Mouse (Mus musculus): ENCODE results near the gene Atp8b2. TPM values are rescaled to one million over a fixed set of nuclear protein-coding genes. Genes with fewer than 3 reads are reported as not detected.

The Atp8b2 gene
- total and polyA plus RNA-seq, 3 experiments = 0.04 to 0.66 TPM; not detected in 1

GRCm38 (mm10) chr3:89962059-89962750, 1.1 kb downstream of the Atp8b2 start:
- peaks cover 45% of the 10 kb centered on the region for H3K27me3 ChIP-seq (ENCODE audit: insufficient read depth, low read length)
- ATAC-seq (ENCODE audit: extremely low read depth, insufficient number of reproducible peaks, low FRiP score, poor library complexity, severe bottlenecking) = no peak
- no peak overlapping the region for H3K4me3 ChIP-seq (ENCODE audit: low read depth, low read length)
- no peaks in the 10 kb centered on the region; the same call in 1 of the 2 replicates for H3K4me1 ChIP-seq (ENCODE audit: insufficient read depth, low read depth, low read length)
- TF ChIP-seq POLR2AphosphoS5 (IDR thresholded peaks at IDR 0.05; ENCODE audit: insufficient replicate concordance, low read depth, low read length) = no peak
- TF ChIP-seq GATA1 (IDR thresholded peaks at IDR 0.05; ENCODE audit: borderline replicate concordance, low read length) = no peak
- no peak for TF ChIP-seq TAL1 (conservative IDR thresholded peaks at IDR 0.05; ENCODE audit: low read depth, low read length)
- DNase-seq (ENCODE audit: low spot score) = no peak
- H3K9me3 ChIP-seq (replicated peaks) = no peaks in the 10 kb centered on the region
- no peaks in the 10 kb centered on the region for H3K36me3 ChIP-seq (replicated peaks)

DNA sequence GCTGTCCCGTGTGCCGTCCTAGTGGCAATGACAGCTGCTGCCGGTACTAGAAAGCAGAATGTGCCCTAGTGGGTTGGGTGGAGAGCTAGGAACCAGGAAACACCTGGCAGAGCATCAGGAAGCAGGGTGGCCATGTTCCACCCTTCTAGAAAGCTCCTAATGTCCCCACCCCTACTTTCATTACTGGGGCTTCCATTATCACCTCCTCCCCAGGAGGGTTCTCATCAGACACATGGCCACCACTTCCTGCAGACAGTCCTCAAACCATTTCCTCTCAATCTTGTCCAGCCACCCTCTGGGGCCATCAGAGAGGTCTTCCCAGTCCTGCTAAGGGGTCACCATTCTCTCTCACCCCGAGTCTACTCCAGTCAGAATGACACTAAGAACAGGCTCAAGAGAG, 1.9 kb downstream of the Atp8b2 start:
- Histone ChIP-seq H3K36me3 (replicated peaks) (no peaks in the 10 kb centered on the region), H3K4me1 (ENCODE audit: insufficient read depth, low read depth, low read length) (no peaks in the 10 kb centered on the region; the same call in 1 of the 2 replicates), H3K4me3 (ENCODE audit: low read depth, low read length) (no peak overlapping the region), H3K27me3 (ENCODE audit: insufficient read depth, low read length) (peaks cover 45% of the 10 kb centered on the region), H3K9me3 (replicated peaks) (no peaks in the 10 kb centered on the region)
- DNase-seq (ENCODE audit: low spot score) (no peak), ATAC-seq (ENCODE audit: extremely low read depth, insufficient number of reproducible peaks, low FRiP score, poor library complexity, severe bottlenecking) (no peak)
- TF ChIP-seq CTCF (IDR thresholded peaks at IDR 0.05; ENCODE audit: low read depth, low read length) = no peak
- TF ChIP-seq POLR2AphosphoS5 (IDR thresholded peaks at IDR 0.05; ENCODE audit: insufficient replicate concordance, low read depth, low read length) = no peak
- TF ChIP-seq GATA1 (IDR thresholded peaks at IDR 0.05; ENCODE audit: borderline replicate concordance, low read length) = no peak
- no peak for TF ChIP-seq TAL1 (conservative IDR thresholded peaks at IDR 0.05; ENCODE audit: low read depth, low read length)
- no peak for TF ChIP-seq GATA2 (IDR thresholded peaks at IDR 0.05; ENCODE audit: borderline replicate concordance, low read depth, low read length)

- Histone ChIP-seq H3K4me1 (ENCODE audit: insufficient read depth, low read depth, low read length) (no peaks in the 10 kb centered on the region; the same call in 1 of the 2 replicates), H3K9me3 (replicated peaks) (no peaks in the 10 kb centered on the region), H3K36me3 (replicated peaks) (no peaks in the 10 kb centered on the region), H3K4me3 (ENCODE audit: low read depth, low read length) (no peak overlapping the region), H3K27me3 (ENCODE audit: insufficient read depth, low read length) (peaks cover 49% of the 10 kb centered on the region)
- DNase-seq (ENCODE audit: low spot score) = no peak
- no peak for TF ChIP-seq CTCF (IDR thresholded peaks at IDR 0.05; ENCODE audit: low read depth, low read length)
- TF ChIP-seq TAL1 (conservative IDR thresholded peaks at IDR 0.05; ENCODE audit: low read depth, low read length) = no peak
- TF ChIP-seq GATA2 (IDR thresholded peaks at IDR 0.05; ENCODE audit: borderline replicate concordance, low read depth, low read length) = no peak
- no peak for TF ChIP-seq POLR2AphosphoS5 (IDR thresholded peaks at IDR 0.05; ENCODE audit: insufficient replicate concordance, low read depth, low read length)
- TF ChIP-seq GATA1 (IDR thresholded peaks at IDR 0.05; ENCODE audit: borderline replicate concordance, low read length) = no peak
- ATAC-seq (ENCODE audit: extremely low read depth, insufficient number of reproducible peaks, low FRiP score, poor library complexity, severe bottlenecking) = no peak
Measured at GRCm38 (mm10) chr3:89960469-89960868, 2.8 kb downstream of the Atp8b2 start.

DNA sequence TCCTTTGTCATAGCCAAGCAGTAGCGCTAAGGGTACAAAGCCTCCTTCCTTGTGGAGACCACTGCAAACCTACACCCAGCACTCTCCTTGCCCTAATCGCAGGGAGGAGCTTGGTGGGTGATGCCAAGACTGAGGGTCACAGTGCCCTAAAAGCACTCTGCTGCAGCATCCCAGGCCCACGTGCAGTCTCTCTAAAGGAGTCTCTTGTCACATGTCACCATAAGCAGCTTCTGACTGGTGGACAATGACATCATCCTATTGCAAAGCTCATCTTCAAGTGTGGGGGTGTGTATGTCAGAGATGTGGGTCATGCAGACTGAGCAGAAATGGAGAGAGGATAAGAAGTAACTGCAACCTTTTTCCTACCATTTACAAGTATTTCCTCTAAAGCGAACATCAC, 3.9 kb downstream of the Atp8b2 start:
- ATAC-seq (ENCODE audit: extremely low read depth, insufficient number of reproducible peaks, low FRiP score, poor library complexity, severe bottlenecking) (no peak), DNase-seq (ENCODE audit: low spot score) (no peak)
- H3K4me3 ChIP-seq (ENCODE audit: low read depth, low read length) = no peak overlapping the region
- TF ChIP-seq GATA1 (IDR thresholded peaks at IDR 0.05; ENCODE audit: borderline replicate concordance, low read length) = no peak
- no peak for TF ChIP-seq CTCF (IDR thresholded peaks at IDR 0.05; ENCODE audit: low read depth, low read length)
- no peak for TF ChIP-seq GATA2 (IDR thresholded peaks at IDR 0.05; ENCODE audit: borderline replicate concordance, low read depth, low read length)
- TF ChIP-seq POLR2AphosphoS5 (IDR thresholded peaks at IDR 0.05; ENCODE audit: insufficient replicate concordance, low read depth, low read length) = no peak
- TF ChIP-seq TAL1 (conservative IDR thresholded peaks at IDR 0.05; ENCODE audit: low read depth, low read length) = no peak
- H3K4me1 ChIP-seq (ENCODE audit: insufficient read depth, low read depth, low read length) = no peaks in the 10 kb centered on the region; the same call in 1 of the 2 replicates
- no peaks in the 10 kb centered on the region for H3K36me3 ChIP-seq (replicated peaks)
- H3K9me3 ChIP-seq (replicated peaks) = no peaks in the 10 kb centered on the region
- peaks cover 44% of the 10 kb centered on the region for H3K27me3 ChIP-seq (ENCODE audit: insufficient read depth, low read length)

DNA sequence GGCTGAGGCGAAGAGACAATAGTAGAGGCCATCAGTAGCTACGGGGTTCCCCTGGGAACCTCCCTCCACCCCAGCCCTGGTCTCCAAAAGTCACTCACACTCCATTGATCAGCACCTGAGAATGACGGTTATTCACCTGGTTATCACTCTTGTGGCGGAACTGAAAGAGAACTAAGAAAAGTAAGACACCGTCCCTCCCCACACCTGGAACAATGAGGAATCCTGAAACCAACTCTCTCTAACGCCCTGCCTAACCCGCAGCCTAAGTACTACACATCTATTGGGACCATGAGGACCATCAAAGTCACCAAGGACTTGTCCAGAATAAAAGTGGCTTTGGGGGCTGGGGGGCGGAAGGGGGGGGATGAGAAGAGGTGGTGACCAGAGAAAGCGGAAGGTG, 5.4 kb downstream of the Atp8b2 start:
- no peak for TF ChIP-seq CTCF (IDR thresholded peaks at IDR 0.05; ENCODE audit: low read depth, low read length)
- no peak for TF ChIP-seq GATA2 (IDR thresholded peaks at IDR 0.05; ENCODE audit: borderline replicate concordance, low read depth, low read length)
- no peak for TF ChIP-seq TAL1 (conservative IDR thresholded peaks at IDR 0.05; ENCODE audit: low read depth, low read length)
- TF ChIP-seq POLR2AphosphoS5 (IDR thresholded peaks at IDR 0.05; ENCODE audit: insufficient replicate concordance, low read depth, low read length) = no peak
- TF ChIP-seq GATA1 (IDR thresholded peaks at IDR 0.05; ENCODE audit: borderline replicate concordance, low read length) = no peak
- peaks cover 4% of the 10 kb centered on the region for H3K4me1 ChIP-seq (ENCODE audit: insufficient read depth, low read depth, low read length)
- DNase-seq (ENCODE audit: low spot score) (no peak), ATAC-seq (ENCODE audit: extremely low read depth, insufficient number of reproducible peaks, low FRiP score, poor library complexity, severe bottlenecking) (no peak)
- no peaks in the 10 kb centered on the region for H3K36me3 ChIP-seq (replicated peaks)
- H3K27me3 ChIP-seq (ENCODE audit: insufficient read depth, low read length) = peaks cover 34% of the 10 kb centered on the region
- H3K9me3 ChIP-seq (replicated peaks) = no peaks in the 10 kb centered on the region
- H3K4me3 ChIP-seq (ENCODE audit: low read depth, low read length) = no peak overlapping the region

DNA sequence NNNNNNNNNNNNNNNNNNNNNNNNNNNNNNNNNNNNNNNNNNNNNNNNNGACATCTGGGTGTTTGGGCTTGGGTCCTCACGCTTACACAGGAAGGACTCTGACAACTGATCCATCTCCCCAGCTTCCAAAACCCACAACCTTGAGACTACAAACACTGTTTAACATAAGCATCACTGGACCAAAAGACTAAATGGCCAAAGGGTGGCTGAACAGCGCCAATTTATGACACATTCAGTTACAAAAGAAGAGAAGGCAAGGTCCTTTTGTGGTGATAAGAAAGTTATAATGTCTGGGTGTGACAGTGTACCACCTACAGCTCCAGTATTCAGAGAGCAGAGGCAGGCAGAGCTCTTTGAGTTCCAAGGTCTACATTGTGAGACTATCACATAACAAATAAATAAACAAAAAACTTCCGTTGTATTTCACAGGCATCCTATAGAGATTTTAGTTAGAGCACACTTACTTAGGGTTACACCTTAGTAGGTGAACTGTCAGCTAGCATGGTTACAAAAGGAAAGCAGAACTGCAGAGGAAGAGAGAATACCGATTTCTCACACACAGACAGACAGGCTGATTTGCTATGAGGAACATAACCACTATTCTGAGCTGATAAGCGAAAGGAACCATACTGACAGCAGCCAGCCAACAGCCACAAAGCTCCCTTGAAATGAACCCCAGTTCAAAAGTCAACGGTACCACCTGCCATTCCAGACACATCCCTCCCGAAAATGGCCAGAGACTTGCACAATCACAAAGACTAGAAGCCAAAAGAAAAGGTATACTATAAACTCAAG, 6.9 kb downstream of the Atp8b2 start:
- DNase-seq (ENCODE audit: low spot score) (no peak), ATAC-seq (ENCODE audit: extremely low read depth, insufficient number of reproducible peaks, low FRiP score, poor library complexity, severe bottlenecking) (no peak)
- Histone ChIP-seq H3K4me1 (ENCODE audit: insufficient read depth, low read depth, low read length) (peaks cover 4% of the 10 kb centered on the region), H3K27me3 (ENCODE audit: insufficient read depth, low read length) (peaks cover 26% of the 10 kb centered on the region), H3K36me3 (replicated peaks) (no peaks in the 10 kb centered on the region), H3K9me3 (replicated peaks) (no peaks in the 10 kb centered on the region), H3K4me3 (ENCODE audit: low read depth, low read length) (no peak overlapping the region)
- TF ChIP-seq GATA2 (IDR thresholded peaks at IDR 0.05; ENCODE audit: borderline replicate concordance, low read depth, low read length) (no peak), CTCF (IDR thresholded peaks at IDR 0.05; ENCODE audit: low read depth, low read length) (no peak), GATA1 (IDR thresholded peaks at IDR 0.05; ENCODE audit: borderline replicate concordance, low read length) (no peak), TAL1 (conservative IDR thresholded peaks at IDR 0.05; ENCODE audit: low read depth, low read length) (no peak), POLR2AphosphoS5 (IDR thresholded peaks at IDR 0.05; ENCODE audit: insufficient replicate concordance, low read depth, low read length) (no peak)

All from G1E (cell line).